Mouse (Mus musculus) kidney, embryonic 15.5 days (tissue): ENCODE data around the gene Kdelr3. TPM values are rescaled to one million over a fixed set of nuclear protein-coding genes. Genes with fewer than 3 reads are reported as not detected.
A peak's percentile ranks its signal among the peaks of the same experiment; 100 is the strongest.

Source experiments
- ATAC-seq: fragments of 200-750 bp; cut with Nextera tagmentation; replicated peaks from 2 replicates; pipeline ENCODE4 v1.8.0; 2017; ENCODE audit warnings: moderate TSS enrichment; ENCODE audit not compliant: low FRiP score
- H3K27ac ChIP-seq: fragments of 300-500 bp; sonication (generic); 2 replicates; pipeline ENCODE4 v1.5.1; 2015; ENCODE audit warnings: mild to moderate bottlenecking, inconsistent platforms
- H3K27me3 ChIP-seq: fragments of 300-500 bp; sonication (generic); 2 replicates; pipeline ENCODE4 v1.6.1; 2015; ENCODE audit warnings: inconsistent platforms
- H3K36me3 ChIP-seq: fragments of 300-500 bp; sonication (generic); 2 replicates; pipeline ENCODE4 v1.6.1; 2015; ENCODE audit warnings: inconsistent platforms
- H3K4me1 ChIP-seq: fragments of 300-500 bp; sonication (generic); 2 replicates; pipeline ENCODE4 v1.6.1; 2015; ENCODE audit warnings: inconsistent platforms
- H3K4me2 ChIP-seq: fragments of 300-500 bp; sonication (generic); 2 replicates; pipeline ENCODE4 v1.6.1; 2015; ENCODE audit warnings: moderate library complexity, mild to moderate bottlenecking, inconsistent platforms
- H3K4me3 ChIP-seq: fragments of 300-500 bp; sonication (generic); replicated peaks from 2 replicates; pipeline ENCODE4 v1.5.1; 2015; ENCODE audit warnings: mild to moderate bottlenecking, inconsistent platforms
- H3K9ac ChIP-seq: fragments of 300-500 bp; sonication (generic); 2 replicates; pipeline ENCODE4 v1.6.1; 2015; ENCODE audit warnings: mild to moderate bottlenecking, inconsistent platforms
- H3K9me3 ChIP-seq: fragments of 300-500 bp; sonication (generic); replicated peaks from 2 replicates; pipeline ENCODE4 v1.6.1; 2016; ENCODE audit warnings: inconsistent platforms
- WGBS: fragments of 180-500 bp; shearing (Covaris S2); methylation state at CpG from one replicate; pipeline ENCODE4 v1.1.7; 2015; ENCODE audit warnings: mixed read lengths; 5-methylcytosine and 5-hydroxymethylcytosine counted together
- polyA plus RNA-seq: library from polyadenylated mRNA; unstranded; fragments of >200 nt; fragmentation: Nextera tagmentation; extraction: Ambion mirVana; gene quantifications from 2 replicates; pipeline ENCODE4 v1.2.1, GENCODE M21; 2015

Gene Kdelr3
- 69.5 and 71.8 TPM in 2 replicates for polyA plus RNA-seq

DNA sequence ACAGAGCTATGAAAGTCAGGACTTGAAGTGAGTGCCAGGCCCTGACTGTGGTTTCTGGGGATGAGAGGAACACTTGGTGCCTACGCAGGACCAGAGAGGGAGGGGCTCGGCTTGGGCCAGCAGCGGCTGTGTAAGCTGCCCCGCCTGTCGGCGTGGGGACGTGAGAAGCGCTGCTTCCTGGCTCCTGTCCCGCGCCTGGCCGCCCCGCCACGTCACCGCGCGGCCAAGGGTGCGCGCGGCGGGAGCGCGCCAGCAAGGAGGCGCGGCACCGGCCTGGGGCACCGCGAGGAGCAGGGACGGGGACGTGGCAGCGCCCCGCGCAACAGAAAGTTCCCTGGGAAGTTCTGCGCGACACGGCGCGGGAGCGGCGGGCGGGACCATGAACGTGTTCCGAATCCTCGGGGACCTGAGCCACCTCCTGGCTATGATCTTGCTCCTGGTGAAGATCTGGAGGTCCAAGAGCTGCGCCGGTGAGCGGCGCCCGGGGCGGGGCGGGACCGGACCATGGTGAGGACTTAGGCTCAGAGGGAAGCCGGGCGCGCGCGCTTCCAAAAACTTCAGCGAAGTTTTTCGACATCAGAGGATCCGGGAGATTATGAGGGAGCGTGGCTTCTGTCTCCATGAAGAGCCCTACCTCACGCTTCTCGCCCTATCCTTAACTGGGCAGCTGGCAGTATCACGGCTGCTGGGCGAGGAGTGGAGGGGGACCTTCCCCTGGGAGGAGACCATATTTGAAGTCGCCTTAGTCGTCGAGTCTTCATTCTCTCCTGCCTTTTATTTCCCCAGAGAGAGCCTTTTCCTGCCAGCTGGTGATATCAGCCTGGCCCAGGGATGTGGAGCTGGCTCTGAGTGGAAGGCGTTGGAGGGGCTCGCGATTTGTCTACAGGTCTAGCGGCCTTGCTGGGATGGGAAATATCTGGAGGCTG is at the start of gene Kdelr3:
Gene Kdelr3 (plus strand): TSS at position 241 of the 926 bp plus-strand sequence.
- Histone ChIP-seq H3K4me2 (peak within 1 kb of the TSS; percentile 95), H3K27ac (0 out of 2 replicates have a peak within 1 kb of the TSS, but pooled peaks have one; percentile 7), H3K9me3 (no peaks in the 10 kb centered on the region), H3K27me3 (peaks cover 45% of the 10 kb centered on the region), H3K36me3 (no peaks in the 10 kb centered on the region), H3K4me3 (peak within 1 kb of the TSS; percentile 63), H3K9ac (peak within 1 kb of the TSS; percentile 67), H3K4me1 (peaks cover 58% of the 10 kb centered on the region)
- WGBS, result 1% methylated on average over 64 of the region's 71 CpGs
- peak; percentile 56 for ATAC-seq

DNA sequence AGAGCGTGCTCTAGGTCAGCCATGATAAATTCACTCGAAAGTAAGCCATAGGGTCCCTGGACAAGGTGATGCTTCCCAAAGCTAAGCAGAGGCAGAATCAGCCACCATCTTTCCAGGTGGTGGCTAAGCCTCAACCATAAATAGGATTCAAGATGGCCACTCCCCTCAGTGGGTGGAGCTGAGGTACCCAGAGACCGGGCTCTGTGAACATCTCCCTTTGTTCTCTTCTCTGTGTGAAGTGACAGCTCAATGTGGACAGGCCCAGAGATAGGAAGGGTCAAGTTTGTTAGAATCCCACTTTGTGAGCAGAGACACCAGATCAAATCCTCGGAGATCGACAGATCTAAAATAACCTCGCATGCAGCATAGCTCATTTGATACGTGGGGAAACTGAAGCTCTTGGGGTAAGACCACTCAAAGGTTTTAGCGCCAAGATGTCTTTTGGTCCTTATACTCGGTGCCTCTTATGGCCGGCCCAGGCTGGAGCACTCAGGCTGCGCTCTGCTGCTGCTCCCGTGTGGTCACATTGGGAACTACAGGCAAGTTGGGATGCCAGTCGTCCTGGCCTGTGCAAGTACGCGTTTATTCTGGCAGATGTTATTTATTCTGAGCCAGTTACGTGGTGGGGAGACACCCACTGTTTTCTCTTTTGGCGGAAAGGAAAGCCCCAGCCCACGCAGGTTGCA is 49.5 kb upstream of the Kdelr3 start:
- Histone ChIP-seq H3K4me2 (0 out of 2 replicates have a peak overlapping the region, but pooled peaks have one; percentile 1), H3K9me3 (no peaks in the 10 kb centered on the region), H3K27ac (no peak overlapping the region), H3K4me3 (no peak overlapping the region), H3K27me3 (peaks cover 37% of the 10 kb centered on the region), H3K36me3 (no peaks in the 10 kb centered on the region), H3K9ac (no peak overlapping the region), H3K4me1 (peaks cover 16% of the 10 kb centered on the region)
- peak; percentile 68; the same call in 1 of the 2 replicates for ATAC-seq
- WGBS, result 7% methylated on average over 18 of the region's 18 CpGs

DNA sequence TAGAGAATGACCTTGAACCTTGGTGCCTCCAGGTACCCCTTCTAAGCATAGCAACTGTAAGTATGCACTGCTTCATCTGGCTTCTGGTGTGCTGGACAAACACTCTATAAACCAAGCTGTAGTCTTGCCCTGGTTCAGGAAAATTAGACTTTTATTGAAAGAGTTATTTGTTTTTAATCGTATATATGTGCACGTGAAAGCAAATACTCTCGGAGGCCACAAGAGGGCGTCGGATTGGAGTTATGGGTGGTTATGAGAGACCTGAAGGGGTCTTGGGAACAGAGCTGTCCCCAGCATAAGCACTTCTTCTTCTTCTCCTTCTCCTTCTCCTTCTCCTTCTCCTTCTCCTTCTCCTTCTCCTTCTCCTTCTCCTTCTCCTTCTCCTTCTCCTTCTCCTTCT is 46.6 kb upstream of the Kdelr3 start:
- Histone ChIP-seq H3K4me2 (no peak overlapping the region), H3K27ac (no peak overlapping the region), H3K4me3 (no peak overlapping the region), H3K27me3 (peaks cover 11% of the 10 kb centered on the region), H3K9me3 (no peaks in the 10 kb centered on the region), H3K9ac (no peak overlapping the region), H3K4me1 (peaks cover 12% of the 10 kb centered on the region), H3K36me3 (no peaks in the 10 kb centered on the region)
- ATAC-seq, result no peak
- WGBS, result 67% methylated on average over 5 of the region's 5 CpGs

GRCm38 (mm10) chr15:79470583-79470982 is 45.6 kb upstream of the Kdelr3 start:
- Histone ChIP-seq H3K9me3 (no peaks in the 10 kb centered on the region), H3K36me3 (no peaks in the 10 kb centered on the region), H3K9ac (no peak overlapping the region), H3K4me3 (peak overlapping the region; percentile 34), H3K4me2 (peak overlapping the region; percentile 50), H3K27me3 (peaks cover 11% of the 10 kb centered on the region), H3K27ac (no peak overlapping the region), H3K4me1 (peaks cover 11% of the 10 kb centered on the region)
- no peak for ATAC-seq
- 26% methylated on average over 17 of the region's 17 CpGs for WGBS

DNA sequence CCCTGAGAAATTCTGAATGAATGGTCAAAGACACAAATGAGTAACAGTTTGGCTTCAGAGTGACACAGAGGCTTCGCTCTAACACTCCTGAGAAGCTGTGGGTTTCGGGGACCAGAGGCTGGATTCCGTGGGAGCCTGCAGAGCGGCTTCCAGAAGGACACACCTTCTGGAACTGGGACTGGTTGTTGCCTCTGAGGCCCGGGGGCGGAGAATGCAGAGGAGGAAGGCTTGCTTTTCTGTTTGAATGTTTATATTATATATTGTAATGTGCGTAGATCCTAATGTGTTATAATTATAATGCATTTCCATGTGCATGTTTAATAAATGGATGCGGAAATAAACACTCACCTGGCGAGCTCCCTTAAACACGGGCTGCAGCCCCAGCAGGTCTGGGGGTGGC is 45.1 kb upstream of the Kdelr3 start:
- Histone ChIP-seq H3K36me3 (no peaks in the 10 kb centered on the region), H3K4me1 (peaks cover 11% of the 10 kb centered on the region), H3K27me3 (peaks cover 11% of the 10 kb centered on the region), H3K9ac (no peak overlapping the region), H3K9me3 (no peaks in the 10 kb centered on the region), H3K4me3 (peak overlapping the region; percentile 34), H3K4me2 (peak overlapping the region; percentile 50), H3K27ac (no peak overlapping the region)
- no peak for ATAC-seq
- 50% methylated on average over 10 of the region's 10 CpGs for WGBS

DNA sequence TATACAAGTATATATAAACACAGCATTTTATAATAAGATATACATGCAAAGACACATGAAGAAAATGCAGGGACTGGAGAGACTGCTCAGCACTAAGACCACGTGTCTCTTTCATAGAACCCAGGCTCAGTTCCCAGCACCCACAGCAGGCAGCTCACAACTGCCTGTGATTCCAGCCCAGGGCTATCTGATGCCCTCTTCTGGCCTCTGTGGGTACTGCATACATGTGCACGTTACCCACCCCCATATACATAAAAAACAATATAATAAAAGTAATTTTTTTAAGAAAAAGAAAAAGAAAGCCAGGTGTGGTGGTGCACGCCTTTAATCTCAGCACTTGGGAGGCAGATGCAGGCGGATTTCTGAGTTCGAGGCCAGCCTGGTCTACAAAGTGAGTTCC is 43.2 kb upstream of the Kdelr3 start:
- no peak for ATAC-seq
- Histone ChIP-seq H3K4me1 (peaks cover 8% of the 10 kb centered on the region), H3K9ac (no peak overlapping the region), H3K27me3 (0 out of 2 replicates have a peak, but pooled peaks cover 2% of the 10 kb centered on the region), H3K4me3 (no peak overlapping the region), H3K9me3 (no peaks in the 10 kb centered on the region), H3K4me2 (no peak overlapping the region), H3K27ac (no peak overlapping the region), H3K36me3 (no peaks in the 10 kb centered on the region)
- WGBS, result 82% methylated on average over 5 of the region's 5 CpGs

DNA sequence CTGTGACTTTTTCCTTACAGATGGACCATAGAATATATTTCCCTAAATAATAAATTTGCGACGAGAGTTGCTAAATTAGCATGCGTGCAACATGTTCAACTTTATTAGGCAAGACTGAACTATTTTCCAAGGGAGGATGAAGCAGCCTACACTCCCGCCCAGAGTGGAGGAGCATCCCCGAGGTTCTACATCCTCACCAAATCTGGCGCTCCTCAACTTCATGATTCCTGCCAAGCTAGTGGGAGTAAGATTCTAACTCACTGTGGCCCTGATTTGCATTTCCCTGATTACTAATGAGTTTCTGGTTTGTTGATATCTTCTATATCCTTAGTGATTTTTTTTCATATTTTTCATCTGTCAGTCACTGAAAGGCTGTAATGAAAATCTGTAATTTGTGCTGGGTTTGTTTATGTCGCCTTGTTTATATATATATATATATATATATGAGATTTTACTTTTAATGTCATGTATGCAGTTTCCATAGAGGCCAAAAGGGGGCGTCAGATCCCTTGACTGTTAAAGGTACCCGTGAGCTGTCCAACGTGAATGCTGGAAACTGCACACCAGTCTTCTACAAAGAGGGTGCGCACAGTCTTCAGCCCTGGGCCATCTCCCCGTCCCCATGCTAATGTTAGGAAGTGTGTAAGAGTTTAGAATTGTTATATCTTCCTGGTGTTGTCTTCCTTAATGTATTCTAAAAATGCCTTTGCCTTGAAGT is 42.4 kb upstream of the Kdelr3 start:
- no peak overlapping the region for H3K4me3 ChIP-seq
- peaks cover 8% of the 10 kb centered on the region for H3K4me1 ChIP-seq
- no peaks in the 10 kb centered on the region for H3K9me3 ChIP-seq
- H3K4me2 ChIP-seq, result no peak overlapping the region
- ATAC-seq, result no peak
- H3K9ac ChIP-seq, result no peak overlapping the region
- H3K27ac ChIP-seq, result no peak overlapping the region
- WGBS, result 63% methylated on average over 12 of the region's 12 CpGs
- no peaks in the 10 kb centered on the region for H3K36me3 ChIP-seq
- H3K27me3 ChIP-seq, result 0 out of 2 replicates have a peak, but pooled peaks cover 3% of the 10 kb centered on the region

- H3K4me3 ChIP-seq, result no peak overlapping the region
- H3K9ac ChIP-seq, result no peak overlapping the region
- no peak for ATAC-seq
- WGBS, result 45% methylated on average over 6 of the region's 6 CpGs
- H3K9me3 ChIP-seq, result no peaks in the 10 kb centered on the region
- H3K4me2 ChIP-seq, result no peak overlapping the region
- peaks cover 11% of the 10 kb centered on the region for H3K4me1 ChIP-seq
- H3K36me3 ChIP-seq, result no peaks in the 10 kb centered on the region
- H3K27ac ChIP-seq, result no peak overlapping the region
- H3K27me3 ChIP-seq, result peaks cover 28% of the 10 kb centered on the region
Observed at GRCm38 (mm10) chr15:79477227-79477626, 39.0 kb upstream of the Kdelr3 start.

DNA sequence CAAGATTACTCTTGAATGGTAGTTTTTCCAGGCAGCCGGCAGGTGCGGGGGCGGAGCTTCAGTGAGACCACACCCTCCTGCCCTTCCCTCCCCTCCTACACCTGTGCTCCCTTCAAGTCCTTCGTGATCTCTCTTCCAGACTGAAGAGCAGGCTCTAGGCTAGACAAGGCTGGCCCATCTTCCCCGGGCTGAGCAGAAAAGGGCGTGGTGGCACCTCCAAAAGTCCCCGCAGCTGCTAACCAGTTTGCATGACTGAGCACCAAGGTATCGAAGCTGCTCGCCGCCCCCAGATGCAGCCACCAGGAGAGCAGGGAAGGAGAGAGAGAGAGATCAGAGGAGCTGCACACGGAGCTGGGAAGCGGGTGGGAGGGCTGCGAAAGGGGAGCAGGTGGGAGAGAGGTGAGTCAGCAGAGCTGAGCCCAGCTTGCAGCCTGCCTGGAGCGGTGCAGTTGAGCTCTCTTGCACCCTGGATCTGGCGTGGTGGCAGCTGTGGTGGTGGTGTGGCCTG is 35.0 kb upstream of the Kdelr3 start:
- no peak overlapping the region for H3K27ac ChIP-seq
- 0 out of 2 replicates have a peak, but pooled peaks have one; percentile 56 for ATAC-seq
- H3K4me1 ChIP-seq, result peaks cover 11% of the 10 kb centered on the region
- H3K9ac ChIP-seq, result no peak overlapping the region
- WGBS, result 5% methylated on average over 15 of the region's 15 CpGs
- peak overlapping the region; percentile 41 for H3K4me2 ChIP-seq
- H3K9me3 ChIP-seq, result no peaks in the 10 kb centered on the region
- H3K36me3 ChIP-seq, result no peaks in the 10 kb centered on the region
- peaks cover 32% of the 10 kb centered on the region for H3K27me3 ChIP-seq
- H3K4me3 ChIP-seq, result peak overlapping the region; percentile 19; the same call in 1 of the 2 replicates

DNA sequence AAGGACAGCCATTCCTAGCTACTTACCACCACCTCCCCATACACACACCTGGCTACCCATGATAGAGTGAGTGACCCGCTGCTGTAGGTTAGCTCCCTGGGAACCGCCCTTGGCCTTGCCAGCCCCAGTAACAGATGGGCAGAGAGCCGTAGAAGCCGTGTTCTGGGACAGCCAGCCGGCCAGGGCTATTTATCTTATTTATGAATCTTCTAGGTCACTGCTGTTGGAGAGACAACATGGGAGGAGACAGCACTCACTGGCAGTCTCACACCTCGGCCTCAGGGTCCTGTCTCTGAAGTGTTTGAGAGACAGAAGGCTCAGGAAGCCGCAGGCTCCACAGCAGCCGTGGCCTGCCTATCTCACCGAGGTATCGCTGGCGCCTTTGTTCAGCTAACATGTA is 26.7 kb upstream of the Kdelr3 start:
- WGBS, result 47% methylated on average over 11 of the region's 11 CpGs
- Histone ChIP-seq H3K4me3 (no peak overlapping the region), H3K4me1 (peaks cover 5% of the 10 kb centered on the region), H3K9ac (no peak overlapping the region), H3K36me3 (no peaks in the 10 kb centered on the region), H3K4me2 (no peak overlapping the region), H3K27ac (no peak overlapping the region), H3K27me3 (peaks cover 48% of the 10 kb centered on the region), H3K9me3 (no peaks in the 10 kb centered on the region)
- no peak for ATAC-seq

GRCm38 (mm10) chr15:79493527-79493926 is 22.7 kb upstream of the Kdelr3 start:
- H3K4me3 ChIP-seq, result no peak overlapping the region
- H3K4me1 ChIP-seq, result peaks cover 5% of the 10 kb centered on the region
- H3K27me3 ChIP-seq, result peaks cover 63% of the 10 kb centered on the region
- no peak overlapping the region for H3K27ac ChIP-seq
- WGBS, result 33% methylated on average over 18 of the region's 18 CpGs
- ATAC-seq, result no peak
- H3K4me2 ChIP-seq, result 0 out of 2 replicates have a peak overlapping the region, but pooled peaks have one; percentile 31
- H3K36me3 ChIP-seq, result no peaks in the 10 kb centered on the region
- no peaks in the 10 kb centered on the region for H3K9me3 ChIP-seq
- H3K9ac ChIP-seq, result no peak overlapping the region
